Mouse (Mus musculus): ENCODE measurements around the gene Rad54l. TPM values are rescaled to one million over a fixed set of nuclear protein-coding genes. Genes with fewer than 3 reads are reported as not detected.

Gene Rad54l
- polyA plus RNA-seq, 1 experiment = 2.6 TPM

DNA sequence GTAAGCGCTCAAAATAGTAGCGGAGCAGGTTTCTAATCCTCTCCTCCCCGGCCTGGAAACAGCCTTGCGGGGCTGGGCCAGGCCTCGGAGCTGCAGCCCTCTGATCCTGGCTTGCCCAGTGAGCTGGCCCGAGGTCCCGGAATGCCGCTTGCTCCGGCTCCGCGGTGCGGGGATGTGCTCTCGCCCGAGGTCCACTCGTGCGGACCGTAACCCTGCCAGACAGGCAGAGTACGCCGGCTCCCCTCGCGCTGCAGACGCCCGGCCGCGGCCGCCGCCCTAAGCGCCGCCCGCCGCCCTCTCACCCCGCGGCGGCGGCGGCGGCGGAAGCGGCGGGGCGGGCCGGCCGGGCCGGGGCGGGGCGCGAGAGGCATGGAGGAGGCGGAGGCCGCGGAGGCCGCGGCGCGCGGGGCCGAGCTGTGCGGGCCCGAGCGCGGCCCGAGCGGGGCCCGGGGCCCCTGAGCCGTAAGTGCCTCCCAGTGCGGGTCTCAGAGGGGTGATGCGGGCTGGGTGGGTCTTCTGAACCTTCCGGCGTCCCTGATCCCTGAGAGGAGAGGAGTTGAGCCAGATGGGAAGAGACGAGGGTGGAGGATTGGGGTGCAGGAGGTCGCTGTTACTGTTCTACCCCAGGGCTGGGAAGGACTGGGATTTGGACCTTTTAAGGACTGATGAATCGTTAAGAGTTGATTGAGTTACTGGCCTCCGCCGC is 26.8 kb upstream of the Rad54l start:
- peak; percentile 72 to 76 for DNase-seq
- Histone ChIP-seq H3K4me1 (ENCODE audit: control insufficient read depth, insufficient read depth, low read length) (peaks cover 18% of the 10 kb centered on the region), H3K27me3 (ENCODE audit: control insufficient read depth, insufficient read depth, low read length) (no peaks in the 10 kb centered on the region), H3K27ac (ENCODE audit: insufficient read depth, low read length) (peak overlapping the region; percentile 97), H3K4me3 (replicated peaks; ENCODE audit: insufficient read depth, low read depth, low read length) (peak overlapping the region; percentile 97)
- WGBS = under 1% methylated on average over 65 of the region's 73 CpGs
- no peak for TF ChIP-seq CTCF (IDR thresholded peaks at IDR 0.05; ENCODE audit: borderline replicate concordance, insufficient read depth, low read depth, low read length)
- peak; percentile 86 for TF ChIP-seq POLR2A (IDR thresholded peaks at IDR 0.05; ENCODE audit: borderline replicate concordance, insufficient read depth, low read length)

DNA sequence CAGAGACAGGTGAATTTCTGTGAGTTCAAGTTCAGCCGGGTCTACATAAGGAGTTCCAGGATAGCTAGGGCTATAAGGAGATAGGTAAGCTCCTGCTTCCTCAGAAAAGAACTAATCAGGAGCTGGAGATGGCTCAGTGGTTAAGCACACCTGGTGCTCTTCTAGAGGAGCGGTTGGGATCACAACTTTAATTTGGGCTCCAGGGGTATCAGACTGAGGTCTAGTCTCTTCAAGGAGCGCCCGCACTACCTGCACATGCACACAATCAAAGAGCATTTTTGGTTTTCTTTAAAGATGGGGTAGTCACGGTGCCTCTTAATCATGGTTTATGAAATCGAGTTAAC is 26.3 kb upstream of the Rad54l start:
- no peak for DNase-seq
- H3K4me1 ChIP-seq (ENCODE audit: control insufficient read depth, insufficient read depth, low read length) = peaks cover 18% of the 10 kb centered on the region
- H3K27me3 ChIP-seq (ENCODE audit: control insufficient read depth, insufficient read depth, low read length) = no peaks in the 10 kb centered on the region
- no peak for TF ChIP-seq CTCF (IDR thresholded peaks at IDR 0.05; ENCODE audit: borderline replicate concordance, insufficient read depth, low read depth, low read length)
- no peak for TF ChIP-seq POLR2A (IDR thresholded peaks at IDR 0.05; ENCODE audit: borderline replicate concordance, insufficient read depth, low read length)
- H3K4me3 ChIP-seq (replicated peaks; ENCODE audit: insufficient read depth, low read depth, low read length) = peak overlapping the region; percentile 92
- H3K27ac ChIP-seq (ENCODE audit: insufficient read depth, low read length) = peak overlapping the region; percentile 97
- 17% methylated on average over 6 of the region's 6 CpGs for WGBS

DNA sequence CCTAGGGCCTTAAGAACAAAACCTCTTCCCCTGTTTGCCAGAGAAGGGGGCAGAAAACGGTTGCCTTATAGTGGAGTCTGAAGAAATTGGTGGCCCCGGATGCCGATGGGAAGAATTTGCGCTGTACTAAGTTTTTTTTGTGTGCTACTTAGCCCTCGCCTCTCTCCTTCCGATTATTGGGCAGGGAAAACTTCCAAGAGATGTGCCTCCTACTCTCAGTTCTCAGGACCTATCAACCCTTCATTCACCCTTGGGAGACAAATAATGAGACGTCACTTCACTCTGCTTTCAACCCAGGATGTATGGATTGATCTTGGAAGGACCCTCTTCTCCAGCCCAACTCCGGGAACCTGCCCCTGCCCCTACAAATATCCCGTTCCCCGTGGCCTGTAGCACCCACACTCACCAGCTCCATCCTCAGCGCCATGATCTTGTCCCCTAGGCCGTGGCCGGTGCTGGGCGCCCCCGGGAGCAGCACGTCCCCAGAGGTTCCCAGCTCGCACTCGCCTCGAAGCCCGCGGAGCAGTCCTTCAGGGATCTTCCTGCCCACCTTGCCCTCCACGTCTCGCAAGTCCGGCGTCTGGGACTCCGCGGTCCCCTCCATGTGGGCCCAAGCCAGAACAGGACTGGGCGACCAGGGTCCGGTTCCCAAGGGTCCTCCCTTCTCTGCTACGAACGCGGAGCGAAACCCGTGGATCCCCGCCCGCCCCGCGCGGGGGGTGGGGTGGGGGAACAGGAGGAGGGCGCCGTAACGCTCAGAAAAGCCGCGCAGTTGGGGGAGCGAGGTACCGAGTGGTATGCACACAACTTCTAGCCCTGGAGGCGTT is 20.6 kb upstream of the Rad54l start:
- peak overlapping the region; percentile 100 for H3K27ac ChIP-seq (ENCODE audit: insufficient read depth, low read length)
- WGBS = under 1% methylated on average over 47 of the region's 47 CpGs

DNA sequence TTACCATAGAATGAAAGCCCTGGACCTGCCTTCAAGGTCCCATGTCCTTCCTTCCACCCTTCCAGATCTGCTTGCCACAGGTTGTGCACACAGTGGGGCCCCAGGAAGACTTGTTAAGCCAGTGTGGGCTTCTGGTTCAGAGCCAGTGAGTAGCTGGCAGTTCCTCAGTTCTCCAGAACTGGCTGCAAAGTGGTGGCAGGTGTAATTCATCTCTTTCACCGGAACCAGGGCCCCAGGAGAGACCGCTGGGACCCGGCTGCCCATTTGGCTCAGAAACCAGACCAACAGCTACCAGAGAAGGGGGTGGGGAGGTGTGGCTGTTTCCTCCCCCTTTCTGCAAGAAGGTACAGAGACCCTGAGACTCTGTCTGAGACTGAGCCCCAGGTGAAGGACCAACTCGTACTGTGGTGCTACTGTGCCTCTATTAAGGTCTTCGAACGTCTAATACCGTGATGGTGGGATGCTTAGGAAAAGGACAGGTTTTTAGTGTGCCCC is 19.9 kb upstream of the Rad54l start:
- Histone ChIP-seq H3K27ac (ENCODE audit: insufficient read depth, low read length) (peak overlapping the region; percentile 100), H3K4me1 (ENCODE audit: control insufficient read depth, insufficient read depth, low read length) (peaks cover 13% of the 10 kb centered on the region), H3K4me3 (replicated peaks; ENCODE audit: insufficient read depth, low read depth, low read length) (peak overlapping the region; percentile 91), H3K27me3 (ENCODE audit: control insufficient read depth, insufficient read depth, low read length) (no peaks in the 10 kb centered on the region)
- TF ChIP-seq CTCF (IDR thresholded peaks at IDR 0.05; ENCODE audit: borderline replicate concordance, insufficient read depth, low read depth, low read length) (no peak), POLR2A (IDR thresholded peaks at IDR 0.05; ENCODE audit: borderline replicate concordance, insufficient read depth, low read length) (peak; percentile 62; the same call in 1 of the 2 replicates)
- peak; percentile 95 to 99 for DNase-seq
- WGBS = 2% methylated on average over 7 of the region's 7 CpGs

More for the DNA sequence above, 20.6 kb upstream of the Rad54l start:
- H3K27me3 ChIP-seq (ENCODE audit: control insufficient read depth, insufficient read depth, low read length) = no peaks in the 10 kb centered on the region
- TF ChIP-seq POLR2A (IDR thresholded peaks at IDR 0.05; ENCODE audit: borderline replicate concordance, insufficient read depth, low read length) = peak; percentile 57
- TF ChIP-seq CTCF (IDR thresholded peaks at IDR 0.05; ENCODE audit: borderline replicate concordance, insufficient read depth, low read depth, low read length) = no peak
- H3K4me3 ChIP-seq (replicated peaks; ENCODE audit: insufficient read depth, low read depth, low read length) = peak overlapping the region; percentile 91
- peak; percentile 87 to 88 for DNase-seq
- H3K4me1 ChIP-seq (ENCODE audit: control insufficient read depth, insufficient read depth, low read length) = peaks cover 13% of the 10 kb centered on the region

DNA sequence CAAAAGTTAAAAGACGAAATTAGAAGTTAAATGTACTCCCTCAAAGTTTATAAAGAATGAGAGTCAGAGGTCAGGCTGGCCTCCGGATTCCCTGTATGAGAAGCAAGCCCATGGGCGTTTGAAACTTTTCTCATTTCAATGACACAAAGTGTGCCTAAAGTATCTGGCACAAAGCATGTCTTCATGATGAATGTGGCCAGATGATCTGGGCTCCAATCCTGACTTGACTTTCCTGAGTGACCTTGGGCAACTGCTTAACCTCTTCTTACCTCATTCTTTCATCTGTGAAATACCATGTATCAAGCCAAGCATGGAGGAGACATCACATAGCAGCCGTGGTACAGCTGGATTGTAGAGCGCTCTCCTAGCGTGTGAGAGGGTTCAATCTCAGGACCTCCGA is 18.8 kb upstream of the Rad54l start:
- no peak for DNase-seq
- Histone ChIP-seq H3K4me1 (ENCODE audit: control insufficient read depth, insufficient read depth, low read length) (peaks cover 18% of the 10 kb centered on the region), H3K27ac (ENCODE audit: insufficient read depth, low read length) (peak overlapping the region; percentile 92), H3K4me3 (replicated peaks; ENCODE audit: insufficient read depth, low read depth, low read length) (peak overlapping the region; percentile 91), H3K27me3 (ENCODE audit: control insufficient read depth, insufficient read depth, low read length) (no peaks in the 10 kb centered on the region)
- TF ChIP-seq POLR2A (IDR thresholded peaks at IDR 0.05; ENCODE audit: borderline replicate concordance, insufficient read depth, low read length) (no peak), CTCF (IDR thresholded peaks at IDR 0.05; ENCODE audit: borderline replicate concordance, insufficient read depth, low read depth, low read length) (no peak)
- WGBS = 36% methylated on average over 7 of the region's 7 CpGs

DNA sequence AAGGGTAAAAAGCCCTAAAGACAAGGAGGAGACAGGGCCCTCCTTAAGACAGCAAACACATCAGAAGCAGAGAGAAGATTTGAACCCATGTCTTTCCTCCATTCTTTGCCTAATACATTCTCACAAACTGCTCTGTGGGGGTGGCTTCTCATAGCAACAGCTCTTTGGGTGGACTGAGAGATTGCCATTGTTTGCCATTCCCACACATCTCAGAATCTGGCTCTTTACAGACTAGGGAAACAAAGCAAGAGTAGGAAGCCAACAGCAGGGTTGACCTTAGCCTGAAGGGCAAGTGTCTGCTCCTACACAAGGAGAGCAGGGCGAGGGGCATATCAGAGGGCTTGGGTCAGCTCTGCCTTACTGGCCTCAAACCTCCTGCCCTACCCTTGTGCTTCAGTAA is 18.2 kb upstream of the Rad54l start:
- TF ChIP-seq CTCF (IDR thresholded peaks at IDR 0.05; ENCODE audit: borderline replicate concordance, insufficient read depth, low read depth, low read length) = no peak
- TF ChIP-seq POLR2A (IDR thresholded peaks at IDR 0.05; ENCODE audit: borderline replicate concordance, insufficient read depth, low read length) = no peak
- Histone ChIP-seq H3K27me3 (ENCODE audit: control insufficient read depth, insufficient read depth, low read length) (no peaks in the 10 kb centered on the region), H3K4me3 (replicated peaks; ENCODE audit: insufficient read depth, low read depth, low read length) (peak overlapping the region; percentile 91), H3K4me1 (ENCODE audit: control insufficient read depth, insufficient read depth, low read length) (peaks cover 19% of the 10 kb centered on the region), H3K27ac (ENCODE audit: insufficient read depth, low read length) (peak overlapping the region; percentile 92)
- 53% methylated on average over 1 of the region's 1 CpGs for WGBS
- DNase-seq = peak in 1 of 2 experiments; percentile 35

DNA sequence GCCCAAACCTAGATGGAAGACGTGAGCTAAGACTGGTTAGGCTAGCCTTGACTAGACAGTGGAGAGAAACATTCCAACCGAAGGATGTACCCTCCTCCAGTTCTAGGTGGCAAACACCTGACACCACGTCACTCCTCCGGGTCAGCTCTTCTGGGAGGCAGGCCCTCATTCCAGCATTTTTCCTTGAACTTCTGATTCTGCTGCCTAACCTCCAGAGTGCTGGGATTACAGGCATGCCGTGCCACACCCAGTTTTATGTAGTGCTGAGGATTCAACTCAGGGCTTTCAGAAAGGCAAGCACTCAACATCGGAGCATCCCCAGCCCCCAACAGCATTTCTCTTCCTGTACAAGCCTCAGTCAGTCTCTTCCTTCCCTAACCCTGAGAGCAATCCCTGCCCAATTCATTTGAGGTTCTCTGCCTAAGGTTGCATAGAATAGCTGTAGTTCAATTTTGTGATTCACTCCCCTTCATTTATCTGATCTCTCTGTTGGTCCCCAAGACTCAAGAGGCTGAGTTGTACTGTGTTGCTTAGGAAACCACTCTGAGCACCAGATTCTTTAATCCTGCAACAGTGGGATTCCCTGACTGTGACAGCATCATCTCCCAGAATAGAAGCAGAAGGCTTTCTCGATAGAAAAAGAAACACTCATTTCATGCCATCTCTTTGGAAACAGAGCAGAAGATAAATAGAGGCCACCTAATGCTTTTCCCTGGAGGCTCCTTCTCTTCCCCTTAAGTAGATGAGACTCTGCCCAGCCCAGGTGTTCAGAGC is 17.5 kb upstream of the Rad54l start:
- H3K27me3 ChIP-seq (ENCODE audit: control insufficient read depth, insufficient read depth, low read length) = no peaks in the 10 kb centered on the region
- TF ChIP-seq POLR2A (IDR thresholded peaks at IDR 0.05; ENCODE audit: borderline replicate concordance, insufficient read depth, low read length) = no peak
- no peak for TF ChIP-seq CTCF (IDR thresholded peaks at IDR 0.05; ENCODE audit: borderline replicate concordance, insufficient read depth, low read depth, low read length)
- H3K4me1 ChIP-seq (ENCODE audit: control insufficient read depth, insufficient read depth, low read length) = peaks cover 19% of the 10 kb centered on the region
- peak in 1 of 2 experiments; percentile 37 for DNase-seq
- 12% methylated on average over 7 of the region's 7 CpGs for WGBS
- peak overlapping the region; percentile 92 for H3K27ac ChIP-seq (ENCODE audit: insufficient read depth, low read length)
- peak overlapping the region; percentile 91 for H3K4me3 ChIP-seq (replicated peaks; ENCODE audit: insufficient read depth, low read depth, low read length)

All from cerebellum, adult 2 months (tissue).